Mouse (Mus musculus) cortical plate, adult 2 months (tissue): Measurements from ENCODE around the gene Fstl3.

Experiments used
- CTCF ChIP-seq: fragments of 200-500 bp; IDR thresholded peaks from 2 replicates; pipeline ENCODE4 v1.5.1; 2011; ENCODE audit warnings: mild to moderate bottlenecking, control low read depth, low read length; ENCODE audit not compliant: insufficient read depth; ENCODE audit errors: extremely low read depth
- POLR2A ChIP-seq: fragments of 200-500 bp; IDR thresholded peaks from 2 replicates; pipeline ENCODE4 v1.6.1; 2011; ENCODE audit warnings: mild to moderate bottlenecking, low read length, control low read depth; ENCODE audit not compliant: insufficient read depth; ENCODE audit errors: extremely low read depth

DNA sequence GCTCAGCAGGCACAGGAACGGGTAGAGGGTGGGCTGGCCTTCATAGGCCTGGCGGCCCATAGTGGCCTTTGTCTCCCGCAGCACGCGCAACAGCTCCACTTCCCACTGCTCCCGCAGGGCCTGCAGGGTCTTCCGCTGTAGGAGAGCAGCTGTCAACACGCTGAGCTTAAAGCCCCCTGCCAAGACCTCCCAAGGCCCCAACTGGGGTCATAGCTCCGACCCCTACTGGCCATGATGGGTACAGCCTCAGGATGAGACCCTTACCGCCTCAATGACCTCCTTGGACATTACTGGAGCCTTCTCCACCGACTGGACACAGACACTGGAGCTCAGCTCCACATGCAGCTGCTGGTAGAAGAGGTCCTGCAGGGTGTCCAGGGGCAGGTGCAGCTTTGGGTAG lies 36.2 kb upstream of the Fstl3 start:
- TF ChIP-seq CTCF (no peak), POLR2A (no peak)
